Mouse (Mus musculus) common myeloid progenitor, adult 5-6 weeks (primary cell): ENCODE results near the gene Ggt6. TPM values are rescaled to one million over a fixed set of nuclear protein-coding genes. Genes with fewer than 3 reads are reported as not detected.

ENCODE experiments used
- ATAC-seq: replicated peaks from 2 replicates; pipeline ENCODE4 v1.8.0; 2016; ENCODE audit warnings: low read depth, mild to moderate bottlenecking, moderate TSS enrichment, inconsistent platforms; ENCODE audit not compliant: poor library complexity, severe bottlenecking
- total RNA-seq: library from RNA; stranded (forward); fragments of 200-1000, 187-1606 nt; gene quantifications from 2 replicates; pipeline ENCODE4 v1.2.3, GENCODE M21; 2017

Gene Ggt6
- total RNA-seq, 1 experiment from 2014 or later, result not detected

GRCm38 (mm10) chr11:72468525-72468924 lies 33.2 kb downstream of the Ggt6 start:
- ATAC-seq, result no peak

GRCm38 (mm10) chr11:72469217-72469616 lies 33.9 kb downstream of the Ggt6 start:
- peak; percentile 22; the same call in 1 of the 2 replicates for ATAC-seq

- ATAC-seq, result no peak
Observed at GRCm38 (mm10) chr11:72470004-72470403, 34.7 kb downstream of the Ggt6 start.

DNA sequence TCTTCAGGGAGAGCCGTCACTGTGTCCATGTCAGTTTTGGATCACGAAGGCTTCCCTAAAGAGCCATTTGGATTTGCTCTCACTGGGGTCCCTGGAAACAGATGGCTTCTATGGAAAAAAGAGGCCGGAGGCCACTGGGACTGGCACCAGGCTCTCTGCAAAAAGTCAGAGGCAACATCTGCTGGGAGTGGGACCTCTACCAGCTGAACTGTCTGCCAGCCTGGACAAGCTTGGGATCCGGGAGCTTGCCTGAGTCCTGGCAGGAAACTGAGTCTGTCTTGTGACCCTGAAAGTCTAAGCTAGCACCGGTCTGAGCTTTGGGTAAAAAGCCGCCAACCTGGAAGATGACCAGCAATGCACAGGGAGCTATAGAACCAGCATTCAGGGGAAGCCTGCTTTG lies 36.1 kb downstream of the Ggt6 start:
- ATAC-seq, result no peak

- no peak for ATAC-seq
Observed at GRCm38 (mm10) chr11:72473540-72473939, 38.2 kb downstream of the Ggt6 start.

DNA sequence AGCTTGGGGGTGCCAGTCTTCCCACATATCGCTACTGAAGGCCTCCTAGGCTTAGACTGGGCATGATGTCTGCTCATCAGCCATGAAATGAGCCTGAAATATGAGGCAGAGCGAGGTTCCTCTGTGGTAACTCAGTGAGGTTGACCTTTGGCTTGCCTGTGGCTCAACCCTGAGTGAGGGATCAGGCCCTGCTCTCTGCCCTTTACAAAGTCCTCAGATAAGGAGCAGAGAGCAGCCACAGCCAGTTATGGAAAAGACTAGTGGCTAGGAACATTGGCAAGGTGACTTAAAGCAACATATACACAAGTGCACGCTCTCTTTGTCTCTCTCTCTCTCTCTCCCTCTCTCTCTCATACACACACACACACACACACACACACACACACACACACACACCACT lies 39.6 kb downstream of the Ggt6 start:
- no peak for ATAC-seq

- ATAC-seq, result peak; percentile 85
Observed at GRCm38 (mm10) chr11:72475408-72475807, 40.1 kb downstream of the Ggt6 start.

GRCm38 (mm10) chr11:72476074-72476625 lies 40.8 kb downstream of the Ggt6 start:
- no peak for ATAC-seq

GRCm38 (mm10) chr11:72477182-72477581 lies 41.9 kb downstream of the Ggt6 start:
- ATAC-seq, result no peak

DNA sequence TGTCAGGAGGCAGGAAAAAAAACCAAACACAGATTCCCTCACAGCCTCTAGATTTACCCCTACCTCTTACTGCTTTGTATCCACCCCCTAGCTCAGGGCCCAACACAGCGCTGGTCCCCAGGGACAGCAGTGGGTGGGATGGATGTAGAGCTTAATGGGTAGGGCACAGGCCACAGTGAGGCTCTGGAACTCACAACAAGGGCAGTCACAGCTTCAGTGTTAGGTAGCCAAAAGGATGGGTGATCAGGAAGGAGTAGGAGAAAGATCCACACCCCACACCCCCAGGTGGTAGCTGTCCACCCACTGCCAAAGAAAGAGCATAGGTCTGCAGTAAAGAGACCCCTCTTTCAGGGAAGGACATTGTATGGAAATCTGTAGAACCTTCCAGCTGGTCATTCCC lies 42.3 kb downstream of the Ggt6 start:
- no peak for ATAC-seq

- ATAC-seq, result peak; percentile 22; the same call in 1 of the 2 replicates
Observed at GRCm38 (mm10) chr11:72478228-72478627, 42.9 kb downstream of the Ggt6 start.

- ATAC-seq, result no peak
Observed at GRCm38 (mm10) chr11:72479499-72479898, 44.2 kb downstream of the Ggt6 start.

DNA sequence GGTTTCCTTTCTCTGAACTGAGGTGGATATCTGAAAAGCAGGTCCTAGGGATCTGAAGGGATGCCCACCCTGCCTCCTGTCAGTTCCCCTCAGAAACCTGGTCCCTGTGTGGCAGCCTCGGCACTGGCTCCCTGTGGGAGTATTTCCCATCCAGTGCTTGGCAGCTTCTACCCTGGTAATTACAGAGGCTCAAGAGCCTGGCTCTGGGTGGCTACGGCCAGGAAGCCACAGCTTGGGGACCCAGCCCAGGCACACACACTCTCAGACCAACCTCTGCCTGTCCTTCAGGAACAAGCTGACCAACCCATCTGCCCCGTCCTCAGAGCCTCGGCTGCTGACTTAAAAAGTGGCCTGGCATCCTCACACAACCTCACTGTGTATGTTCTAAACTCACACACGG lies 46.0 kb downstream of the Ggt6 start:
- no peak for ATAC-seq

- peak; percentile 13 for ATAC-seq
Observed at GRCm38 (mm10) chr11:72481952-72482351, 46.6 kb downstream of the Ggt6 start.

DNA sequence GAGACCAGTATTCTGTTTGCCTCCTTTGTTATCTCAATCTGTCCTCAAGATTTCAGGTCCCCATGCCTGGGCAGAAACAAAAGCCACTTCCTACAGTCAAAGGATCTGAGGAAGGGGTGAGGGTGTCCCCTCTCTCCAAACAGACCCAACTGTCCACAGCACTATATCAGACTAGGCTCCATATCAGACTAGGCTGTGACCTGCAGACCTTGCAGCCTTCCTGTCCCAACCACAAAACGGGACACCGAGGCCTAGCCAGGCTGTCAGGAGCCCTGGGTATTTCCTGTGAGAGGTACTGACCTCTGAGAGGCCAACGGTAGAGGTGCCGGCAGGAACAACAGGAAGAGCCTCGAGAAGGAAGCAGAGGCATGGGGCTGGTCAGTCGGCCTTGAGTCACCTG lies 49.2 kb downstream of the Ggt6 start:
- peak; percentile 47 for ATAC-seq

- no peak for ATAC-seq
Observed at GRCm38 (mm10) chr11:72485157-72485556, 49.8 kb downstream of the Ggt6 start.

DNA sequence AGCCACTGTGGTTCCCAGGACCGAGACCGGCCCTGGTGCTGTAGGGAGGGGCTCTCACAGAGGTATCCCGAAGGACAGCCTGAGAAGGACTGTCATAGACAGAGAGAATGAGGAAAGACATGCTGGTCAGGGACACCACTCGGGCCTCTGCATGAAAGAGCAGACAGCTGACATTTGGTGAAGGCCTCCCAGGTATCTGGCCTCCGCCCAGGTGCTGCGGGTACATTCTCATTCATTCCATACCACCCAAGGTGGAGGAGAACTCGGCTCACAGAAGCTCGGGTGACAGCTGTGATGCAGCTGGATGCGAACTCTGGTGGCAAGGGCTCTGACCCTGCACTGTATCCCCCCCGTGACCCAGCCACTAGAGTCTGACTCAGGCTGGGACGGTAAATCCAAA lies 50.6 kb downstream of the Ggt6 start:
- ATAC-seq, result no peak

GRCm38 (mm10) chr11:72487171-72487570 lies 51.8 kb downstream of the Ggt6 start:
- peak; percentile 14; the same call in 1 of the 2 replicates for ATAC-seq

DNA sequence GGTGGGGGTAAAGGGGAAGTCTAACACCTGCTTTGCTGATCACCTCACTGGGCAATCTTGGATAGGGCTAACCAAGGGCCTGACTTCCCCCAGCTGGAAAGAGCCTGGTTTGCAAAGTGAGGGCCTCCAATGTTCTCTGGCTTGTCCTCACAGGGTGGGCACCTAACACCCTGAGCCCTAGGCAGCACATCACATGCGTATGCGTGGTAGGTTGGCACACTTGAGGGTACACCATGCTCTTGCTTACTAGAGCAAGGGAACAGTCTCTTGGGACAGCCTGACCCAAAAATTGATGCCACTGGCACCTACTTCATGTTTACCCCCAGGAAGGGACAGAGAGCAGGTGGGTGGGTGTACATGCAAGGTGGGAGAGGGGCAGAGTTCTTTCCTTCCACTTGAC lies 52.4 kb downstream of the Ggt6 start:
- ATAC-seq, result no peak
